Mouse (Mus musculus): Measurements from ENCODE around the gene Olfr750. TPM values are rescaled to one million over a fixed set of nuclear protein-coding genes. Genes with fewer than 3 reads are reported as not detected.
"Not testable (repeated sequence)": the region's sequence is repeated elsewhere in the genome, so short reads cannot be mapped to it uniquely, and the experiment has no call there.

The Olfr750 gene
- polyA plus RNA-seq, 1 experiment from 2014 or later: not detected

DNA sequence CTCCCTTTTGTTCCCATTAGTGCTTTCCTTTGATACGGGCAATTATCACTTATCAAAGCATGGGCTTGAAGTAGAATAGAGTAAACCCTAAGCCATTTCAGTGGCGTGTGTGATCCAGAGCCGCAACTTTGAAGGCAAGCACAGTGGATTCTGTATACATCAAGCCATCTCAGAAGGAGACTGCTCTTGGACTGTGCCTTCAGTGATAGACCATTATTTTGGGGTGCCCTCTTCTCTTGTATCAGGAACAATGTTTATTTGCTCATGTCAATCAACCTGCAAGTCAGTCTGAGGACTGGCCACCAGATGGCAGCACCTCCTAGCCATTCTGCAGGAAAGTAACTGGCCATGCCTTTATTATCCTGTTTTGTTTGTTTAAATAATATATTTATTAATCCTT is 29.0 kb upstream of the Olfr750 start:
- Histone ChIP-seq H3K4me1 (replicated peaks; ENCODE audit: control insufficient read depth, insufficient read depth) (no peaks in the 10 kb centered on the region), H3K9ac (ENCODE audit: low read length) (no peak overlapping the region), H3K36me3 (ENCODE audit: control insufficient read depth, insufficient read depth, low read length) (no peaks in the 10 kb centered on the region), H3K27ac (replicated peaks) (no peak overlapping the region), H3K9me3 (ENCODE audit: control insufficient read depth, low read length) (no peaks in the 10 kb centered on the region), H3K27me3 (ENCODE audit: control insufficient read depth, insufficient read depth, low read length) (no peaks in the 10 kb centered on the region), H3K4me3 (ENCODE audit: low read depth, low read length) (no peak overlapping the region), H3K4me2 (replicated peaks; ENCODE audit: low read depth) (no peak overlapping the region)
- DNase-seq (ENCODE audit: low spot score) (peak; percentile 75), ATAC-seq (ENCODE audit: low FRiP score, low TSS enrichment) (no peak)
- TF ChIP-seq EP300 (optimal IDR thresholded peaks at IDR 0.05): no peak
- TF ChIP-seq CTCF (IDR thresholded peaks at IDR 0.05; ENCODE audit: low read depth): peak; percentile 88
- WGBS: 50% methylated on average over 3 of the region's 3 CpGs

GRCm38 (mm10) chr14:51101284-51101683 is 27.0 kb upstream of the Olfr750 start:
- H3K4me3 ChIP-seq (ENCODE audit: low read depth, low read length): no peak overlapping the region
- DNase-seq (ENCODE audit: low spot score) (no peak), ATAC-seq (ENCODE audit: low FRiP score, low TSS enrichment) (no peak)
- H3K4me2 ChIP-seq (replicated peaks; ENCODE audit: low read depth): no peak overlapping the region
- no peaks in the 10 kb centered on the region for H3K27me3 ChIP-seq (ENCODE audit: control insufficient read depth, insufficient read depth, low read length)
- WGBS: 55% methylated on average over 9 of the region's 9 CpGs
- TF ChIP-seq EP300 (optimal IDR thresholded peaks at IDR 0.05) (no peak), CTCF (IDR thresholded peaks at IDR 0.05; ENCODE audit: low read depth) (no peak)
- H3K4me1 ChIP-seq (replicated peaks; ENCODE audit: control insufficient read depth, insufficient read depth): no peaks in the 10 kb centered on the region
- H3K9ac ChIP-seq (ENCODE audit: low read length): no peak overlapping the region
- H3K27ac ChIP-seq (replicated peaks): no peak overlapping the region
- no peaks in the 10 kb centered on the region for H3K9me3 ChIP-seq (ENCODE audit: control insufficient read depth, low read length)
- no peaks in the 10 kb centered on the region for H3K36me3 ChIP-seq (ENCODE audit: control insufficient read depth, insufficient read depth, low read length)

- H3K36me3 ChIP-seq (ENCODE audit: control insufficient read depth, insufficient read depth, low read length): no peaks in the 10 kb centered on the region
- DNase-seq (ENCODE audit: low spot score) (no peak), ATAC-seq (ENCODE audit: low FRiP score, low TSS enrichment) (no peak)
- 92% methylated on average over 11 of the region's 11 CpGs for WGBS
- no peak overlapping the region for H3K27ac ChIP-seq (replicated peaks)
- H3K4me2 ChIP-seq (replicated peaks; ENCODE audit: low read depth): no peak overlapping the region
- H3K4me1 ChIP-seq (replicated peaks; ENCODE audit: control insufficient read depth, insufficient read depth): no peaks in the 10 kb centered on the region
- H3K9ac ChIP-seq (ENCODE audit: low read length): no peak overlapping the region
- H3K4me3 ChIP-seq (ENCODE audit: low read depth, low read length): no peak overlapping the region
- no peaks in the 10 kb centered on the region for H3K9me3 ChIP-seq (ENCODE audit: control insufficient read depth, low read length)
- TF ChIP-seq CTCF (IDR thresholded peaks at IDR 0.05; ENCODE audit: low read depth) (no peak), EP300 (optimal IDR thresholded peaks at IDR 0.05) (no peak)
- no peaks in the 10 kb centered on the region for H3K27me3 ChIP-seq (ENCODE audit: control insufficient read depth, insufficient read depth, low read length)
Observed at GRCm38 (mm10) chr14:51098921-51099320, 24.7 kb upstream of the Olfr750 start.

DNA sequence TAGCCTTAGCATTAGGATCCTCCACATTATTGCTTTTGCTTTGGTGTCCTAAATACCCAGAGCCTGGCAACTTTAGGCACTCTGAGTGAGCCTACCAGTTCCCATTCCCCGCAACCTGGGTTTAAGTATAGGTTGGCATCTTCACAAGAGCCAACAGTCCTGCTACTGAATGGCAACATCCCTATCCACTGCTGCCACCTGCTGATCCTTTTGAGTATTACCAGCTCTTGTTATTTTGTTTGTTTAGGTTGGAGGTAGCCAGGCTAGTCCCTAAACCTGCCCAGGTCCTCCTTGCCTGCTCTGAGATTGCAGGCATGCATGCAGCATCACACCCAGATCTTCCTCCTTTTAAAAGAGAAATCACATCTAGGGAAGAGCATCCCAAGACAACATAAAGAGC is 24.1 kb upstream of the Olfr750 start:
- not testable (repeated sequence) for H3K4me1 ChIP-seq (replicated peaks; ENCODE audit: control insufficient read depth, insufficient read depth); H3K9me3 ChIP-seq (ENCODE audit: control insufficient read depth, low read length); H3K27me3 ChIP-seq (ENCODE audit: control insufficient read depth, insufficient read depth, low read length); H3K4me3 ChIP-seq (ENCODE audit: low read depth, low read length); H3K4me2 ChIP-seq (replicated peaks; ENCODE audit: low read depth); H3K27ac ChIP-seq (replicated peaks); H3K9ac ChIP-seq (ENCODE audit: low read length); H3K36me3 ChIP-seq (ENCODE audit: control insufficient read depth, insufficient read depth, low read length)
- peak; percentile 76 for TF ChIP-seq CTCF (IDR thresholded peaks at IDR 0.05; ENCODE audit: low read depth)
- DNase-seq (ENCODE audit: low spot score) (peak; percentile 55), ATAC-seq (ENCODE audit: low FRiP score, low TSS enrichment) (peak; percentile 47)
- 5% methylated on average over 1 of the region's 1 CpGs for WGBS

- DNase-seq (ENCODE audit: low spot score) (peak; percentile 71), ATAC-seq (ENCODE audit: low FRiP score, low TSS enrichment) (peak; percentile 91)
- WGBS: 17% methylated on average over 9 of the region's 9 CpGs
- Histone ChIP-seq H3K4me3 (ENCODE audit: low read depth, low read length) (no peak overlapping the region), H3K36me3 (ENCODE audit: control insufficient read depth, insufficient read depth, low read length) (no peaks in the 10 kb centered on the region), H3K9ac (ENCODE audit: low read length) (no peak overlapping the region), H3K4me2 (replicated peaks; ENCODE audit: low read depth) (no peak overlapping the region), H3K27ac (replicated peaks) (no peak overlapping the region), H3K9me3 (ENCODE audit: control insufficient read depth, low read length) (no peaks in the 10 kb centered on the region), H3K27me3 (ENCODE audit: control insufficient read depth, insufficient read depth, low read length) (no peaks in the 10 kb centered on the region), H3K4me1 (replicated peaks; ENCODE audit: control insufficient read depth, insufficient read depth) (no peaks in the 10 kb centered on the region)
- TF ChIP-seq CTCF (IDR thresholded peaks at IDR 0.05; ENCODE audit: low read depth) (no peak), EP300 (optimal IDR thresholded peaks at IDR 0.05) (no peak)
Observed at GRCm38 (mm10) chr14:51095736-51096524, 21.7 kb upstream of the Olfr750 start.

- no peaks in the 10 kb centered on the region for H3K36me3 ChIP-seq (ENCODE audit: control insufficient read depth, insufficient read depth, low read length)
- DNase-seq (ENCODE audit: low spot score) (no peak), ATAC-seq (ENCODE audit: low FRiP score, low TSS enrichment) (no peak)
- H3K9ac ChIP-seq (ENCODE audit: low read length): no peak overlapping the region
- H3K27ac ChIP-seq (replicated peaks): no peak overlapping the region
- no peaks in the 10 kb centered on the region for H3K9me3 ChIP-seq (ENCODE audit: control insufficient read depth, low read length)
- no peaks in the 10 kb centered on the region for H3K27me3 ChIP-seq (ENCODE audit: control insufficient read depth, insufficient read depth, low read length)
- 66% methylated on average over 9 of the region's 9 CpGs for WGBS
- no peak overlapping the region for H3K4me2 ChIP-seq (replicated peaks; ENCODE audit: low read depth)
- H3K4me1 ChIP-seq (replicated peaks; ENCODE audit: control insufficient read depth, insufficient read depth): no peaks in the 10 kb centered on the region
- TF ChIP-seq EP300 (optimal IDR thresholded peaks at IDR 0.05) (no peak), CTCF (IDR thresholded peaks at IDR 0.05; ENCODE audit: low read depth) (no peak)
- no peak overlapping the region for H3K4me3 ChIP-seq (ENCODE audit: low read depth, low read length)
Observed at GRCm38 (mm10) chr14:51094921-51095320, 20.7 kb upstream of the Olfr750 start.

Measured in stomach, postnatal 0 days (tissue).